Mouse (Mus musculus) central nervous system, embryonic 11.5 days (tissue): Measurements from ENCODE around the gene Arhgap10. TPM values are rescaled to one million over a fixed set of nuclear protein-coding genes. Genes with fewer than 3 reads are reported as not detected.

Source experiments
- polyA plus RNA-seq: library from polyadenylated mRNA; depleted of rRNA; stranded (reverse); fragments of >200 nt; gene quantifications from 2 replicates; pipeline ENCODE4 v1.2.3, GENCODE M21; 2012; rRNA removed

Gene Arhgap10
- polyA plus RNA-seq = 9.8 and 13.4 TPM in 2 replicates

GRCm38 (mm10) chr8:77517301-77518200, at the start of gene Arhgap10:
Gene Arhgap10 (minus strand): TSS chr8:77517953.

GRCm38 (mm10) chr8:77549121-77549706, 31.5 kb upstream of the Arhgap10 start, which contains the start of gene Prmt9:
Gene Prmt9 (plus strand): TSS chr8:77549397.

Other genes with a start within 250 kb of the Arhgap10 start
- 22.5 and 23.5 TPM in 2 replicates for gene Prmt9, start 31.4 kb upstream of the Arhgap10 start, polyA plus RNA-seq
- 28.7 and 43.3 TPM in 2 replicates for gene Tmem184c, start 92.7 kb upstream of the Arhgap10 start, polyA plus RNA-seq
- 11.5 and 32.8 TPM in 2 replicates for gene Ednra, start 206.5 kb upstream of the Arhgap10 start, polyA plus RNA-seq